Mouse (Mus musculus): Measurements from ENCODE around the gene Cep57. TPM values are rescaled to one million over a fixed set of nuclear protein-coding genes. Genes with fewer than 3 reads are reported as not detected.

Gene Cep57
- polyA plus RNA-seq, 1 experiment from 2014 or later, result 49.2 TPM

- Histone ChIP-seq H3K9me3 (replicated peaks; ENCODE audit: low read length) (no peaks in the 10 kb centered on the region), H3K36me3 (ENCODE audit: insufficient read depth, low read length) (no peaks in the 10 kb centered on the region), H3K27ac (no peak overlapping the region), H3K4me2 (ENCODE audit: low read length) (no peak overlapping the region), H3K27me3 (ENCODE audit: insufficient read depth, low read length) (no peaks in the 10 kb centered on the region), H3K9ac (ENCODE audit: low read depth, low read length) (no peak overlapping the region), H3K4me3 (replicated peaks; ENCODE audit: low read depth, low read length) (no peak overlapping the region), H3K4me1 (replicated peaks; ENCODE audit: insufficient read depth, low read length) (no peaks in the 10 kb centered on the region)
- no peak for TF ChIP-seq CTCF (IDR thresholded peaks at IDR 0.05; ENCODE audit: low read depth)
- no peak for ATAC-seq (replicated peaks; ENCODE audit: low FRiP score, low read depth)
- 13% methylated on average over 3 of the region's 3 CpGs for WGBS
- DNase-seq (ENCODE audit: low spot score), result peak; percentile 47
These were observed 27.0 kb upstream of the Cep57 start for GRCm38 (mm10) chr9:13853876-13854275.

- peak; percentile 89 for TF ChIP-seq CTCF (IDR thresholded peaks at IDR 0.05; ENCODE audit: low read depth)
- 0 out of 2 replicates have a peak, but pooled peaks cover 10% of the 10 kb centered on the region for H3K36me3 ChIP-seq (ENCODE audit: insufficient read depth, low read length)
- no peak overlapping the region for H3K4me3 ChIP-seq (replicated peaks; ENCODE audit: low read depth, low read length)
- H3K4me1 ChIP-seq (replicated peaks; ENCODE audit: insufficient read depth, low read length), result no peaks in the 10 kb centered on the region
- H3K4me2 ChIP-seq (ENCODE audit: low read length), result no peak overlapping the region
- no peak overlapping the region for H3K27ac ChIP-seq
- peak; percentile 68 for ATAC-seq (replicated peaks; ENCODE audit: low FRiP score, low read depth)
- H3K9me3 ChIP-seq (replicated peaks; ENCODE audit: low read length), result no peaks in the 10 kb centered on the region
- DNase-seq (ENCODE audit: low spot score), result peak; percentile 89
- H3K27me3 ChIP-seq (ENCODE audit: insufficient read depth, low read length), result no peaks in the 10 kb centered on the region
- WGBS, result 67% methylated on average over 10 of the region's 10 CpGs
- H3K9ac ChIP-seq (ENCODE audit: low read depth, low read length), result no peak overlapping the region
These were observed 21.9 kb upstream of the Cep57 start for GRCm38 (mm10) chr9:13848481-13849480.

GRCm38 (mm10) chr9:13847591-13847990 lies 20.7 kb upstream of the Cep57 start:
- no peak overlapping the region for H3K4me2 ChIP-seq (ENCODE audit: low read length)
- 73% methylated on average over 3 of the region's 3 CpGs for WGBS
- no peaks in the 10 kb centered on the region for H3K9me3 ChIP-seq (replicated peaks; ENCODE audit: low read length)
- TF ChIP-seq CTCF (IDR thresholded peaks at IDR 0.05; ENCODE audit: low read depth), result no peak
- H3K36me3 ChIP-seq (ENCODE audit: insufficient read depth, low read length), result peaks cover 16% of the 10 kb centered on the region; the same call in 1 of the 2 replicates
- ATAC-seq (replicated peaks; ENCODE audit: low FRiP score, low read depth), result no peak
- H3K4me1 ChIP-seq (replicated peaks; ENCODE audit: insufficient read depth, low read length), result no peaks in the 10 kb centered on the region
- no peak overlapping the region for H3K9ac ChIP-seq (ENCODE audit: low read depth, low read length)
- no peaks in the 10 kb centered on the region for H3K27me3 ChIP-seq (ENCODE audit: insufficient read depth, low read length)
- no peak for DNase-seq (ENCODE audit: low spot score)
- H3K27ac ChIP-seq, result no peak overlapping the region
- no peak overlapping the region for H3K4me3 ChIP-seq (replicated peaks; ENCODE audit: low read depth, low read length)

GRCm38 (mm10) chr9:13836726-13837125 lies 9.8 kb upstream of the Cep57 start:
- 68% methylated on average over 2 of the region's 2 CpGs for WGBS
- no peak overlapping the region for H3K4me2 ChIP-seq (ENCODE audit: low read length)
- peaks cover 73% of the 10 kb centered on the region for H3K36me3 ChIP-seq (ENCODE audit: insufficient read depth, low read length)
- no peak overlapping the region for H3K4me3 ChIP-seq (replicated peaks; ENCODE audit: low read depth, low read length)
- H3K9ac ChIP-seq (ENCODE audit: low read depth, low read length), result no peak overlapping the region
- TF ChIP-seq CTCF (IDR thresholded peaks at IDR 0.05; ENCODE audit: low read depth), result no peak
- no peaks in the 10 kb centered on the region for H3K9me3 ChIP-seq (replicated peaks; ENCODE audit: low read length)
- H3K4me1 ChIP-seq (replicated peaks; ENCODE audit: insufficient read depth, low read length), result no peaks in the 10 kb centered on the region
- ATAC-seq (replicated peaks; ENCODE audit: low FRiP score, low read depth), result no peak
- H3K27ac ChIP-seq, result no peak overlapping the region
- no peaks in the 10 kb centered on the region for H3K27me3 ChIP-seq (ENCODE audit: insufficient read depth, low read length)
- DNase-seq (ENCODE audit: low spot score), result no peak

GRCm38 (mm10) chr9:13835256-13835655 lies 8.3 kb upstream of the Cep57 start:
- 77% methylated on average over 3 of the region's 3 CpGs for WGBS
- ATAC-seq (replicated peaks; ENCODE audit: low FRiP score, low read depth), result no peak

GRCm38 (mm10) chr9:13828087-13828441 lies 1.2 kb upstream of the Cep57 start:
- DNase-seq (ENCODE audit: low spot score) (peak; percentile 81), ATAC-seq (replicated peaks; ENCODE audit: low FRiP score, low read depth) (peak; percentile 35; the same call in 1 of the 2 replicates)
- Histone ChIP-seq H3K27ac (peak overlapping the region; percentile 99), H3K36me3 (ENCODE audit: insufficient read depth, low read length) (peaks cover 25% of the 10 kb centered on the region), H3K9ac (ENCODE audit: low read depth, low read length) (peak overlapping the region; percentile 97), H3K4me3 (replicated peaks; ENCODE audit: low read depth, low read length) (peak overlapping the region; percentile 80), H3K4me2 (ENCODE audit: low read length) (peak overlapping the region; percentile 79), H3K9me3 (replicated peaks; ENCODE audit: low read length) (no peaks in the 10 kb centered on the region), H3K4me1 (replicated peaks; ENCODE audit: insufficient read depth, low read length) (peaks cover 8% of the 10 kb centered on the region), H3K27me3 (ENCODE audit: insufficient read depth, low read length) (no peaks in the 10 kb centered on the region)
- under 1% methylated on average over 22 of the region's 23 CpGs for WGBS
- peak; percentile 25; the same call in 1 of the 2 replicates for TF ChIP-seq CTCF (IDR thresholded peaks at IDR 0.05; ENCODE audit: low read depth)

More at GRCm38 (mm10) chr9:13835256-13835655, 8.3 kb upstream of the Cep57 start:
- no peak for DNase-seq (ENCODE audit: low spot score)
- Histone ChIP-seq H3K9me3 (replicated peaks; ENCODE audit: low read length) (no peaks in the 10 kb centered on the region), H3K9ac (ENCODE audit: low read depth, low read length) (no peak overlapping the region), H3K27me3 (ENCODE audit: insufficient read depth, low read length) (no peaks in the 10 kb centered on the region), H3K4me3 (replicated peaks; ENCODE audit: low read depth, low read length) (no peak overlapping the region), H3K36me3 (ENCODE audit: insufficient read depth, low read length) (peaks cover 71% of the 10 kb centered on the region), H3K4me1 (replicated peaks; ENCODE audit: insufficient read depth, low read length) (no peaks in the 10 kb centered on the region), H3K27ac (no peak overlapping the region), H3K4me2 (ENCODE audit: low read length) (no peak overlapping the region)
- TF ChIP-seq CTCF (IDR thresholded peaks at IDR 0.05; ENCODE audit: low read depth), result no peak

Data from kidney, postnatal 0 days (tissue).